Mouse (Mus musculus) G1E (cell line): ENCODE measurements around the gene Cep135. TPM values are rescaled to one million over a fixed set of nuclear protein-coding genes. Genes with fewer than 3 reads are reported as not detected.

Experiments
- ATAC-seq: 2 replicates; pipeline ENCODE4 v1.8.0; 2016; ENCODE audit warnings: mild to moderate bottlenecking; ENCODE audit not compliant: insufficient number of reproducible peaks, poor library complexity, low FRiP score, severe bottlenecking; ENCODE audit errors: extremely low read depth
- DNase-seq: peaks from one replicate; pipeline ENCODE4 v3.0.0; 2012; ENCODE audit warnings: low spot score
- H3K27me3 ChIP-seq: 2 replicates; pipeline ENCODE4 v1.6.1; 2012; ENCODE audit warnings: mild to moderate bottlenecking, low read length, inconsistent platforms; ENCODE audit not compliant: insufficient read depth
- H3K36me3 ChIP-seq: replicated peaks from 2 replicates; pipeline ENCODE3; 2012; ENCODE audit warnings: mild to moderate bottlenecking, inconsistent platforms
- H3K4me1 ChIP-seq: 2 replicates; pipeline ENCODE4 v1.6.1; 2012; ENCODE audit warnings: low read depth, low read length, inconsistent platforms, mixed read lengths; ENCODE audit not compliant: insufficient read depth
- H3K4me3 ChIP-seq: 2 replicates; pipeline ENCODE4 v1.5.1; 2012; ENCODE audit warnings: low read depth, mild to moderate bottlenecking, inconsistent platforms, low read length, moderate library complexity, mixed read lengths
- H3K9me3 ChIP-seq: replicated peaks from 2 replicates; pipeline ENCODE4 v1.6.1; 2012; ENCODE audit warnings: inconsistent platforms
- CTCF ChIP-seq: IDR thresholded peaks from 2 replicates; pipeline ENCODE4 v1.5.1; 2012; ENCODE audit warnings: low read depth, low read length, inconsistent platforms, mixed read lengths
- GATA1 ChIP-seq: IDR thresholded peaks from 2 replicates; pipeline ENCODE4 v1.6.1; 2012; ENCODE audit warnings: borderline replicate concordance, low read length, inconsistent platforms, mixed read lengths
- GATA2 ChIP-seq: IDR thresholded peaks from 2 replicates; pipeline ENCODE4 v1.6.1; 2012; ENCODE audit warnings: low read depth, low read length, inconsistent platforms, borderline replicate concordance
- POLR2AphosphoS5 ChIP-seq: IDR thresholded peaks from 2 replicates; pipeline ENCODE4 v1.6.1; 2012; ENCODE audit warnings: low read depth, low read length, inconsistent platforms; ENCODE audit not compliant: insufficient replicate concordance
- TAL1 ChIP-seq: conservative IDR thresholded peaks from 2 replicates; pipeline ENCODE4 v1.6.1; 2012; ENCODE audit warnings: low read depth, low read length, inconsistent platforms, mixed read lengths
- polyA plus RNA-seq: library from polyadenylated mRNA; stranded (reverse); fragments of >175 nt; gene quantifications from 2 replicates; pipeline ENCODE4 v1.2.3, GENCODE M21; 2012
- total RNA-seq, 2 experiments: library from RNA; stranded (forward) in 1 of 2; stranded (reverse) in 1 of 2; fragments of 200-1000 nt in 1 of 2; fragments of >200 nt in 1 of 2; fragmentation: Nextera tagmentation in 1 of 2; gene quantifications; 2 replicates each; pipeline ENCODE4 v1.2.3; 2014 to 2017

The Cep135 gene
- total and polyA plus RNA-seq, 3 experiments = 3.6 to 21.4 (median 21.4) TPM

GRCm38 (mm10) chr5:76635592-76635991, 47.1 kb downstream of the Cep135 start:
- TF ChIP-seq GATA2 (no peak), CTCF (no peak), TAL1 (no peak), POLR2AphosphoS5 (no peak), GATA1 (no peak)
- no peak for DNase-seq
- no peak overlapping the region for H3K4me3 ChIP-seq
- H3K36me3 ChIP-seq = peaks cover 86% of the 10 kb centered on the region
- no peaks in the 10 kb centered on the region for H3K27me3 ChIP-seq
- no peaks in the 10 kb centered on the region for H3K9me3 ChIP-seq
- no peak for ATAC-seq
- no peaks in the 10 kb centered on the region for H3K4me1 ChIP-seq

GRCm38 (mm10) chr5:76642076-76642475, 53.6 kb downstream of the Cep135 start:
- Histone ChIP-seq H3K27me3 (no peaks in the 10 kb centered on the region), H3K36me3 (peaks cover 79% of the 10 kb centered on the region), H3K9me3 (no peaks in the 10 kb centered on the region), H3K4me3 (no peak overlapping the region), H3K4me1 (0 out of 2 replicates have a peak, but pooled peaks cover 4% of the 10 kb centered on the region)
- TF ChIP-seq POLR2AphosphoS5 (no peak), GATA2 (no peak), TAL1 (no peak), CTCF (no peak), GATA1 (no peak)
- DNase-seq = no peak
- ATAC-seq = no peak

GRCm38 (mm10) chr5:76644234-76644633, 55.7 kb downstream of the Cep135 start:
- no peak for DNase-seq
- H3K36me3 ChIP-seq = peaks cover 71% of the 10 kb centered on the region
- 0 out of 2 replicates have a peak, but pooled peaks cover 4% of the 10 kb centered on the region for H3K4me1 ChIP-seq
- H3K27me3 ChIP-seq = no peaks in the 10 kb centered on the region
- no peak overlapping the region for H3K4me3 ChIP-seq
- ATAC-seq = no peak
- no peaks in the 10 kb centered on the region for H3K9me3 ChIP-seq
- TF ChIP-seq GATA1 (no peak), CTCF (no peak), TAL1 (no peak), POLR2AphosphoS5 (no peak), GATA2 (no peak)

GRCm38 (mm10) chr5:76645091-76645868, 56.8 kb downstream of the Cep135 start:
- Histone ChIP-seq H3K36me3 (peaks cover 61% of the 10 kb centered on the region), H3K4me3 (no peak overlapping the region), H3K9me3 (no peaks in the 10 kb centered on the region), H3K4me1 (peaks cover 8% of the 10 kb centered on the region), H3K27me3 (no peaks in the 10 kb centered on the region)
- no peak for TF ChIP-seq TAL1
- TF ChIP-seq CTCF = no peak
- TF ChIP-seq POLR2AphosphoS5 = no peak
- no peak for TF ChIP-seq GATA1
- TF ChIP-seq GATA2 = no peak
- no peak for DNase-seq
- no peak for ATAC-seq

- H3K27me3 ChIP-seq = no peaks in the 10 kb centered on the region
- no peak overlapping the region for H3K4me3 ChIP-seq
- H3K9me3 ChIP-seq = no peaks in the 10 kb centered on the region
- DNase-seq = no peak
- no peak for TF ChIP-seq POLR2AphosphoS5
- TF ChIP-seq CTCF = no peak
- TF ChIP-seq GATA2 = no peak
- no peak for TF ChIP-seq GATA1
- H3K36me3 ChIP-seq = peaks cover 20% of the 10 kb centered on the region
- no peak for ATAC-seq
- peaks cover 29% of the 10 kb centered on the region for H3K4me1 ChIP-seq
These were observed 61.4 kb downstream of the Cep135 start for GRCm38 (mm10) chr5:76649897-76650296.

- TF ChIP-seq CTCF (no peak), GATA1 (no peak), POLR2AphosphoS5 (no peak), GATA2 (no peak), TAL1 (no peak)
- no peaks in the 10 kb centered on the region for H3K27me3 ChIP-seq
- H3K4me1 ChIP-seq = peaks cover 37% of the 10 kb centered on the region
- no peak for DNase-seq
- ATAC-seq = no peak
- H3K4me3 ChIP-seq = no peak overlapping the region
- no peaks in the 10 kb centered on the region for H3K9me3 ChIP-seq
- peaks cover 13% of the 10 kb centered on the region for H3K36me3 ChIP-seq
These were observed 62.7 kb downstream of the Cep135 start for GRCm38 (mm10) chr5:76651151-76651725.

GRCm38 (mm10) chr5:76656212-76656611, 67.7 kb downstream of the Cep135 start, which contains the start of gene C530008M17Rik:
TSS of gene C530008M17Rik (plus strand) at chr5:76656512.
- Histone ChIP-seq H3K4me1 (peaks cover 60% of the 10 kb centered on the region), H3K27me3 (no peaks in the 10 kb centered on the region), H3K36me3 (peaks cover 18% of the 10 kb centered on the region), H3K4me3 (peak within 1 kb of the TSS; percentile 81), H3K9me3 (no peaks in the 10 kb centered on the region)
- no peak for TF ChIP-seq GATA1
- no peak for TF ChIP-seq CTCF
- no peak for TF ChIP-seq GATA2
- ATAC-seq = no peak
- DNase-seq = no peak
